Mouse (Mus musculus) embryonic facial prominence, embryonic 11.5 days (tissue): ENCODE results near the gene Cdc42ep4. TPM values are rescaled to one million over a fixed set of nuclear protein-coding genes. Genes with fewer than 3 reads are reported as not detected.
A peak's percentile ranks its signal among the peaks of the same experiment; 100 is the strongest.

Experiments
- ATAC-seq: fragments of 200-750 bp; cut with Nextera tagmentation; replicated peaks from 2 replicates; pipeline ENCODE4 v1.8.0; 2017; ENCODE audit warnings: low read depth; ENCODE audit not compliant: insufficient number of reproducible peaks, low FRiP score, low TSS enrichment
- DNase-seq: peaks from one replicate; pipeline ENCODE4 v3.0.0-alpha.2; 2015; ENCODE audit warnings: low spot score
- H3K27ac ChIP-seq: fragments of 300-500 bp; sonication (generic); replicated peaks from 2 replicates; pipeline ENCODE4 v1.5.1; 2014; ENCODE audit warnings: mild to moderate bottlenecking, low read depth, low read length, control low read depth
- H3K27me3 ChIP-seq: fragments of 300-500 bp; sonication (generic); 2 replicates; pipeline ENCODE4 v1.6.1; 2014; ENCODE audit warnings: mild to moderate bottlenecking, low read length, moderate library complexity, mixed read lengths; ENCODE audit not compliant: control insufficient read depth, insufficient read depth
- H3K36me3 ChIP-seq: fragments of 300-500 bp; sonication (generic); replicated peaks from 2 replicates; pipeline ENCODE4 v1.6.1; 2014; ENCODE audit warnings: low read depth, mild to moderate bottlenecking, low read length, moderate library complexity, mixed read lengths; ENCODE audit not compliant: control insufficient read depth, insufficient read depth
- H3K4me1 ChIP-seq: fragments of 300-500 bp; sonication (generic); 2 replicates; pipeline ENCODE4 v1.6.1; 2014; ENCODE audit warnings: low read length, mixed read lengths; ENCODE audit not compliant: control insufficient read depth, insufficient read depth
- H3K4me2 ChIP-seq: fragments of 300-500 bp; sonication (generic); 2 replicates; pipeline ENCODE4 v1.6.1; 2014; ENCODE audit warnings: low read depth, mild to moderate bottlenecking, control low read depth, low read length, moderate library complexity
- H3K4me3 ChIP-seq: fragments of 300-500 bp; sonication (generic); 2 replicates; pipeline ENCODE4 v1.5.1; 2014; ENCODE audit warnings: low read depth, low read length, control low read depth
- H3K9ac ChIP-seq: fragments of 300-500 bp; sonication (generic); replicated peaks from 2 replicates; pipeline ENCODE4 v1.6.1; 2014; ENCODE audit warnings: mild to moderate bottlenecking, control low read depth, low read length
- H3K9me3 ChIP-seq: fragments of 300-500 bp; sonication (generic); replicated peaks from 2 replicates; pipeline ENCODE4 v1.6.1; 2016; ENCODE audit warnings: mild to moderate bottlenecking, low read length, inconsistent platforms, mixed read lengths; ENCODE audit not compliant: control insufficient read depth
- WGBS: fragments of 180-500 bp; shearing (Covaris S2); extraction: QIAGEN DNeasy Blood & Tissue Kit; methylation state at CpG from one replicate; pipeline ENCODE4 v1.1.7; 2014; 5-methylcytosine and 5-hydroxymethylcytosine counted together
- polyA plus RNA-seq: library from polyadenylated mRNA; unstranded; fragments of >200 nt; fragmentation: Nextera tagmentation; extraction: Ambion mirVana; gene quantifications from 2 replicates; pipeline ENCODE4 v1.2.1, GENCODE M21; 2014

The Cdc42ep4 gene
- polyA plus RNA-seq, 1 experiment from 2014 or later, result 59.1 TPM

- Histone ChIP-seq H3K36me3 (no peaks in the 10 kb centered on the region), H3K4me1 (no peaks in the 10 kb centered on the region), H3K27ac (no peak overlapping the region), H3K9ac (no peak overlapping the region), H3K27me3 (no peaks in the 10 kb centered on the region), H3K9me3 (no peaks in the 10 kb centered on the region), H3K4me3 (no peak overlapping the region), H3K4me2 (no peak overlapping the region)
- 79% methylated on average over 7 of the region's 7 CpGs for WGBS
- no peak for DNase-seq
- no peak for ATAC-seq
Observed at GRCm38 (mm10) chr11:113761646-113762045, 10.0 kb upstream of the Cdc42ep4 start.

- H3K9me3 ChIP-seq, result no peaks in the 10 kb centered on the region
- no peak overlapping the region for H3K27ac ChIP-seq
- H3K9ac ChIP-seq, result no peak overlapping the region
- DNase-seq (no peak), ATAC-seq (no peak)
- no peak overlapping the region for H3K4me3 ChIP-seq
- no peaks in the 10 kb centered on the region for H3K36me3 ChIP-seq
- H3K4me2 ChIP-seq, result no peak overlapping the region
- no peaks in the 10 kb centered on the region for H3K4me1 ChIP-seq
- WGBS, result 69% methylated on average over 7 of the region's 7 CpGs
- H3K27me3 ChIP-seq, result no peaks in the 10 kb centered on the region
Observed at GRCm38 (mm10) chr11:113760476-113760875, 8.8 kb upstream of the Cdc42ep4 start.

- WGBS, result 92% methylated on average over 5 of the region's 5 CpGs
- ATAC-seq, result no peak
- H3K27ac ChIP-seq, result no peak overlapping the region
- H3K9ac ChIP-seq, result no peak overlapping the region
- H3K4me2 ChIP-seq, result no peak overlapping the region
- H3K27me3 ChIP-seq, result no peaks in the 10 kb centered on the region
- H3K9me3 ChIP-seq, result no peaks in the 10 kb centered on the region
- H3K4me3 ChIP-seq, result no peak overlapping the region
- DNase-seq, result no peak
- no peaks in the 10 kb centered on the region for H3K4me1 ChIP-seq
- no peaks in the 10 kb centered on the region for H3K36me3 ChIP-seq
Observed at GRCm38 (mm10) chr11:113758851-113759250, 7.2 kb upstream of the Cdc42ep4 start.

GRCm38 (mm10) chr11:113756578-113756977 lies 4.9 kb upstream of the Cdc42ep4 start:
- Histone ChIP-seq H3K27ac (no peak overlapping the region), H3K9me3 (no peaks in the 10 kb centered on the region), H3K4me1 (no peaks in the 10 kb centered on the region), H3K4me3 (no peak overlapping the region), H3K9ac (no peak overlapping the region), H3K27me3 (no peaks in the 10 kb centered on the region), H3K4me2 (no peak overlapping the region), H3K36me3 (no peaks in the 10 kb centered on the region)
- no peak for ATAC-seq
- no peak for DNase-seq
- 93% methylated on average over 12 of the region's 12 CpGs for WGBS

GRCm38 (mm10) chr11:113755878-113756277 lies 4.2 kb upstream of the Cdc42ep4 start:
- no peaks in the 10 kb centered on the region for H3K9me3 ChIP-seq
- H3K9ac ChIP-seq, result no peak overlapping the region
- no peak for DNase-seq
- no peak for ATAC-seq
- no peak overlapping the region for H3K27ac ChIP-seq
- H3K36me3 ChIP-seq, result no peaks in the 10 kb centered on the region
- no peaks in the 10 kb centered on the region for H3K27me3 ChIP-seq
- WGBS, result 86% methylated on average over 14 of the region's 14 CpGs
- H3K4me3 ChIP-seq, result no peak overlapping the region
- no peaks in the 10 kb centered on the region for H3K4me1 ChIP-seq
- H3K4me2 ChIP-seq, result no peak overlapping the region

GRCm38 (mm10) chr11:113754845-113755244 lies 3.2 kb upstream of the Cdc42ep4 start:
- H3K4me3 ChIP-seq, result no peak overlapping the region
- H3K4me1 ChIP-seq, result no peaks in the 10 kb centered on the region
- H3K27ac ChIP-seq, result no peak overlapping the region
- peak; percentile 41 for DNase-seq
- no peaks in the 10 kb centered on the region for H3K9me3 ChIP-seq
- WGBS, result 30% methylated on average over 9 of the region's 9 CpGs
- no peak overlapping the region for H3K9ac ChIP-seq
- no peaks in the 10 kb centered on the region for H3K36me3 ChIP-seq
- H3K4me2 ChIP-seq, result no peak overlapping the region
- no peak for ATAC-seq
- no peaks in the 10 kb centered on the region for H3K27me3 ChIP-seq

GRCm38 (mm10) chr11:113752685-113753430 lies 1.2 kb upstream of the Cdc42ep4 start:
- ATAC-seq (no peak), DNase-seq (no peak)
- no peak overlapping the region for H3K4me3 ChIP-seq
- H3K9ac ChIP-seq, result no peak overlapping the region
- 89% methylated on average over 10 of the region's 10 CpGs for WGBS
- H3K27me3 ChIP-seq, result no peaks in the 10 kb centered on the region
- no peaks in the 10 kb centered on the region for H3K9me3 ChIP-seq
- H3K4me1 ChIP-seq, result peaks cover 11% of the 10 kb centered on the region; the same call in 1 of the 2 replicates
- H3K36me3 ChIP-seq, result no peaks in the 10 kb centered on the region
- no peak overlapping the region for H3K4me2 ChIP-seq
- no peak overlapping the region for H3K27ac ChIP-seq

GRCm38 (mm10) chr11:113752158-113752661 lies 529 bp upstream of the Cdc42ep4 start:
- Histone ChIP-seq H3K27ac (peak overlapping the region; percentile 83), H3K27me3 (no peaks in the 10 kb centered on the region), H3K9ac (peak overlapping the region; percentile 59), H3K9me3 (no peaks in the 10 kb centered on the region), H3K4me3 (peak overlapping the region; percentile 90), H3K36me3 (no peaks in the 10 kb centered on the region), H3K4me2 (peak overlapping the region; percentile 93), H3K4me1 (peaks cover 14% of the 10 kb centered on the region; the same call in 1 of the 2 replicates)
- ATAC-seq, result peak; percentile 1; the same call in 1 of the 2 replicates
- WGBS, result 25% methylated on average over 15 of the region's 15 CpGs
- peak; percentile 26 for DNase-seq
